Mouse (Mus musculus) heart, embryonic 10.5 days (tissue): ENCODE measurements around the gene Lnx1. TPM values are rescaled to one million over a fixed set of nuclear protein-coding genes. Genes with fewer than 3 reads are reported as not detected.

Experiments
- DNase-seq: peaks from one replicate; pipeline ENCODE4 v3.0.0-alpha.2; 2017; ENCODE audit warnings: low spot score
- H3K27ac ChIP-seq: fragments of 300-500 bp; sonication (generic); 2 replicates; pipeline ENCODE4 v1.5.1; 2016; ENCODE audit warnings: mild to moderate bottlenecking
- H3K27me3 ChIP-seq: fragments of 300-500 bp; sonication (generic); 2 replicates; pipeline ENCODE4 v1.6.1; 2016; ENCODE audit warnings: mild to moderate bottlenecking; ENCODE audit not compliant: poor library complexity, insufficient read depth, severe bottlenecking
- H3K36me3 ChIP-seq: fragments of 300-500 bp; sonication (generic); 2 replicates; pipeline ENCODE4 v1.6.1; 2016; ENCODE audit warnings: mild to moderate bottlenecking, moderate library complexity
- H3K4me1 ChIP-seq: fragments of 300-500 bp; sonication (generic); 2 replicates; pipeline ENCODE4 v1.6.1; 2016; ENCODE audit warnings: mild to moderate bottlenecking
- H3K4me3 ChIP-seq: fragments of 300-500 bp; sonication (generic); 2 replicates; pipeline ENCODE4 v1.5.1; 2016; ENCODE audit warnings: mild to moderate bottlenecking, moderate library complexity
- H3K9me3 ChIP-seq: fragments of 300-500 bp; sonication (generic); 2 replicates; pipeline ENCODE4 v1.6.1; 2016; ENCODE audit warnings: mild to moderate bottlenecking, moderate library complexity
- WGBS: fragments of 180-500 bp; shearing (Covaris S2); methylation state at CpG from one replicate; pipeline ENCODE4 v1.1.7; 2016; 5-methylcytosine and 5-hydroxymethylcytosine counted together
- polyA plus RNA-seq: library from polyadenylated mRNA; unstranded; fragments of >200 nt; fragmentation: Nextera tagmentation; extraction: Ambion mirVana; gene quantifications from 2 replicates; pipeline ENCODE4 v1.2.1, GENCODE M21; 2016

Lnx1 gene
- polyA plus RNA-seq, 1 experiment from 2014 or later = 0.87 TPM

- no peaks in the 10 kb centered on the region for H3K27me3 ChIP-seq
- no peaks in the 10 kb centered on the region for H3K36me3 ChIP-seq
- H3K4me1 ChIP-seq = no peaks in the 10 kb centered on the region
- DNase-seq = no peak
- no peak overlapping the region for H3K27ac ChIP-seq
- no peaks in the 10 kb centered on the region for H3K9me3 ChIP-seq
- H3K4me3 ChIP-seq = no peak overlapping the region
- 75% methylated on average over 4 of the region's 4 CpGs for WGBS
Observed at GRCm38 (mm10) chr5:74661734-74662560, 40.8 kb downstream of the Lnx1 start.

- WGBS = 74% methylated on average over 4 of the region's 4 CpGs
- Histone ChIP-seq H3K27ac (no peak overlapping the region), H3K36me3 (no peaks in the 10 kb centered on the region), H3K4me1 (no peaks in the 10 kb centered on the region; the same call in 1 of the 2 replicates), H3K4me3 (no peak overlapping the region), H3K9me3 (no peaks in the 10 kb centered on the region), H3K27me3 (no peaks in the 10 kb centered on the region)
- DNase-seq = no peak
Observed at GRCm38 (mm10) chr5:74659856-74660255, 42.9 kb downstream of the Lnx1 start.

- Histone ChIP-seq H3K27ac (no peak overlapping the region), H3K9me3 (no peaks in the 10 kb centered on the region), H3K27me3 (no peaks in the 10 kb centered on the region), H3K4me3 (no peak overlapping the region), H3K4me1 (peaks cover 4% of the 10 kb centered on the region; the same call in 1 of the 2 replicates), H3K36me3 (no peaks in the 10 kb centered on the region)
- 78% methylated on average over 5 of the region's 5 CpGs for WGBS
- DNase-seq = no peak
Observed at GRCm38 (mm10) chr5:74659281-74659680, 43.4 kb downstream of the Lnx1 start.

GRCm38 (mm10) chr5:74657930-74658329, 44.8 kb downstream of the Lnx1 start:
- Histone ChIP-seq H3K27me3 (no peaks in the 10 kb centered on the region), H3K27ac (no peak overlapping the region), H3K4me3 (no peak overlapping the region), H3K4me1 (peaks cover 4% of the 10 kb centered on the region; the same call in 1 of the 2 replicates), H3K9me3 (no peaks in the 10 kb centered on the region), H3K36me3 (no peaks in the 10 kb centered on the region)
- DNase-seq = no peak
- 85% methylated on average over 6 of the region's 6 CpGs for WGBS

- no peaks in the 10 kb centered on the region for H3K9me3 ChIP-seq
- H3K27ac ChIP-seq = no peak overlapping the region
- no peaks in the 10 kb centered on the region for H3K27me3 ChIP-seq
- no peaks in the 10 kb centered on the region for H3K36me3 ChIP-seq
- DNase-seq = no peak
- peaks cover 8% of the 10 kb centered on the region; the same call in 1 of the 2 replicates for H3K4me1 ChIP-seq
- WGBS = 81% methylated on average over 5 of the region's 5 CpGs
- no peak overlapping the region for H3K4me3 ChIP-seq
Observed at GRCm38 (mm10) chr5:74656410-74656809, 46.3 kb downstream of the Lnx1 start.

- Histone ChIP-seq H3K27me3 (no peaks in the 10 kb centered on the region), H3K4me1 (peaks cover 8% of the 10 kb centered on the region; the same call in 1 of the 2 replicates), H3K4me3 (no peak overlapping the region), H3K36me3 (no peaks in the 10 kb centered on the region), H3K9me3 (no peaks in the 10 kb centered on the region), H3K27ac (no peak overlapping the region)
- no peak for DNase-seq
- WGBS = 75% methylated on average over 6 of the region's 6 CpGs
Observed at GRCm38 (mm10) chr5:74654527-74654926, 48.2 kb downstream of the Lnx1 start.

- no peaks in the 10 kb centered on the region for H3K27me3 ChIP-seq
- no peaks in the 10 kb centered on the region for H3K36me3 ChIP-seq
- no peaks in the 10 kb centered on the region for H3K9me3 ChIP-seq
- peaks cover 8% of the 10 kb centered on the region; the same call in 1 of the 2 replicates for H3K4me1 ChIP-seq
- no peak overlapping the region for H3K4me3 ChIP-seq
- no peak for DNase-seq
- no peak overlapping the region for H3K27ac ChIP-seq
- WGBS = 83% methylated on average over 10 of the region's 10 CpGs
Observed at GRCm38 (mm10) chr5:74653766-74654165, 48.9 kb downstream of the Lnx1 start.

GRCm38 (mm10) chr5:74649122-74649521, 53.6 kb downstream of the Lnx1 start:
- DNase-seq = no peak
- Histone ChIP-seq H3K4me3 (no peak overlapping the region), H3K9me3 (no peaks in the 10 kb centered on the region), H3K36me3 (no peaks in the 10 kb centered on the region), H3K27me3 (no peaks in the 10 kb centered on the region), H3K27ac (no peak overlapping the region), H3K4me1 (peaks cover 22% of the 10 kb centered on the region)
- WGBS = 94% methylated on average over 1 of the region's 1 CpGs

- Histone ChIP-seq H3K27me3 (no peaks in the 10 kb centered on the region), H3K27ac (0 out of 2 replicates have a peak overlapping the region, but pooled peaks have one; percentile 52), H3K36me3 (no peaks in the 10 kb centered on the region), H3K4me1 (peaks cover 22% of the 10 kb centered on the region), H3K4me3 (no peak overlapping the region), H3K9me3 (no peaks in the 10 kb centered on the region)
- WGBS = 59% methylated on average over 9 of the region's 9 CpGs
- DNase-seq = no peak
Observed at GRCm38 (mm10) chr5:74648216-74648615, 54.5 kb downstream of the Lnx1 start.

- no peaks in the 10 kb centered on the region for H3K9me3 ChIP-seq
- H3K27ac ChIP-seq = peak overlapping the region; percentile 52
- H3K27me3 ChIP-seq = no peaks in the 10 kb centered on the region
- no peak for DNase-seq
- 16% methylated on average over 5 of the region's 6 CpGs for WGBS
- no peak overlapping the region for H3K4me3 ChIP-seq
- peaks cover 22% of the 10 kb centered on the region for H3K4me1 ChIP-seq
- H3K36me3 ChIP-seq = no peaks in the 10 kb centered on the region
Observed at GRCm38 (mm10) chr5:74647584-74647984, 55.1 kb downstream of the Lnx1 start.

- no peak overlapping the region for H3K27ac ChIP-seq
Observed at GRCm38 (mm10) chr5:74642291-74642690, 60.4 kb downstream of the Lnx1 start.

GRCm38 (mm10) chr5:74641000-74641399, 61.7 kb downstream of the Lnx1 start:
- Histone ChIP-seq H3K4me1 (0 out of 2 replicates have a peak, but pooled peaks cover 3% of the 10 kb centered on the region), H3K27ac (0 out of 2 replicates have a peak overlapping the region, but pooled peaks have one; percentile 30), H3K4me3 (no peak overlapping the region), H3K36me3 (no peaks in the 10 kb centered on the region), H3K27me3 (peaks cover 25% of the 10 kb centered on the region), H3K9me3 (no peaks in the 10 kb centered on the region)
- 36% methylated on average over 6 of the region's 6 CpGs for WGBS
- no peak for DNase-seq

More at GRCm38 (mm10) chr5:74642291-74642690, 60.4 kb downstream of the Lnx1 start:
- WGBS = 66% methylated on average over 2 of the region's 2 CpGs
- no peak for DNase-seq
- Histone ChIP-seq H3K36me3 (no peaks in the 10 kb centered on the region), H3K9me3 (no peaks in the 10 kb centered on the region), H3K27me3 (peaks cover 23% of the 10 kb centered on the region), H3K4me1 (peaks cover 7% of the 10 kb centered on the region), H3K4me3 (no peak overlapping the region)

GRCm38 (mm10) chr5:74640504-74640903, 62.2 kb downstream of the Lnx1 start:
- Histone ChIP-seq H3K9me3 (no peaks in the 10 kb centered on the region), H3K36me3 (no peaks in the 10 kb centered on the region), H3K27me3 (peaks cover 30% of the 10 kb centered on the region), H3K4me1 (peaks cover 7% of the 10 kb centered on the region; the same call in 1 of the 2 replicates), H3K27ac (no peak overlapping the region), H3K4me3 (no peak overlapping the region)
- 87% methylated on average over 4 of the region's 4 CpGs for WGBS
- no peak for DNase-seq
